Comparison of ENCODE assay signal across 13 mouse cellular contexts in the genomic region with DNA sequence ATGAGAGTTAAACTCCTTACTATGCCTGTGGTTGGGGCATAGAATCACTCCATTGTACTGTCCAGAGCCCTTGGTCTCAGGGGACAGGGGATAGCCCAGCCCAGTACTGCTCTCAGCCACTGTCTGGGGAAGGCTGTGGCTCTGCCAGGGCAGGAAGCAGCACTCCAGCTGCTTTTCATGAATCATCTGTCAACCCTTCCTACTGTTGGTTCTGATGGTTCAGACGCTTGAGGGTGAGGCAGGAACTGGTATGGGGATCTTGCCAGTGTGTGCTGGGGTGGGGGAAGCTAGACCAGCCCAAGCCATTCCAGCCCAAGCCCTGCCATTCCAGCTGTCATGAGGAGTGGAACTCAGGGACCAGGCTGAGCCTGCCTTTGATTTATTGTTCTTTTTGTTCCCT.
A peak's percentile ranks its signal among the peaks of the same experiment; 100 is the strongest.
DNase-seq lines count a peak whose midpoint lies in the region; ATAC-seq and TF ChIP-seq lines count a peak whose summit lies in the region.
"Had no signal": no experiment of that assay in that cellular context is flagged by ENCODE, and none has a peak within 500 bp of the region (broad histone marks: within the 10 kb centered on the region; RNA-seq: fewer than 3 reads in every experiment).

No protein-coding gene starts in this region.

- 43% methylated on average over 1 of the region's 1 CpGs for WGBS in neural tube, embryonic 13.5 days
- 45% methylated on average over 1 of the region's 1 CpGs for WGBS in kidney, postnatal 0 days

- no peaks in the 10 kb centered on the region for H3K36me3 ChIP-seq in neural tube, embryonic 13.5 days
- no peaks in the 10 kb centered on the region for H3K36me3 ChIP-seq in kidney, postnatal 0 days (ENCODE audit: insufficient read depth, low read length)
- H3K36me3 ChIP-seq: liver, embryonic 12.5 days had no signal

- no peaks in the 10 kb centered on the region for H3K27me3 ChIP-seq in neural tube, embryonic 13.5 days
- H3K27me3 ChIP-seq in kidney, postnatal 0 days (ENCODE audit: insufficient read depth, low read length): no peaks in the 10 kb centered on the region
- H3K27me3 ChIP-seq: liver, embryonic 12.5 days had no signal

- peaks cover 84% of the 10 kb centered on the region for H3K4me1 ChIP-seq in neural tube, embryonic 13.5 days (replicated peaks)
- H3K4me1 ChIP-seq in kidney, postnatal 0 days (replicated peaks; ENCODE audit: insufficient read depth, low read length): no peaks in the 10 kb centered on the region
- H3K4me1 ChIP-seq: liver, embryonic 12.5 days had no signal

- TF ChIP-seq CTCF in kidney, postnatal 0 days (IDR thresholded peaks at IDR 0.05; ENCODE audit: low read depth): no peak

- ATAC-seq in neural tube, embryonic 13.5 days (ENCODE audit: low read depth): no peak
- no peak for ATAC-seq in kidney, postnatal 0 days (replicated peaks; ENCODE audit: low FRiP score, low read depth)
- ATAC-seq: activated CD4-positive, CD25-positive, alpha-beta regulatory T cell, adult 4 months; forebrain, postnatal 0 days; liver, embryonic 12.5 days had no signal

- no peak overlapping the region for H3K4me2 ChIP-seq in neural tube, embryonic 13.5 days
- H3K4me2 ChIP-seq in kidney, postnatal 0 days (ENCODE audit: low read length): no peak overlapping the region
- H3K4me2 ChIP-seq: hindbrain, embryonic 14.5 days; liver, embryonic 12.5 days had no signal

- H3K9ac ChIP-seq in neural tube, embryonic 13.5 days: no peak overlapping the region
- H3K9ac ChIP-seq in kidney, postnatal 0 days (ENCODE audit: low read depth, low read length): no peak overlapping the region
- H3K9ac ChIP-seq: forebrain, postnatal 0 days; hindbrain, embryonic 14.5 days; liver, embryonic 12.5 days had no signal

- H3K9me3 ChIP-seq in neural tube, embryonic 13.5 days: no peaks in the 10 kb centered on the region
- H3K9me3 ChIP-seq in kidney, postnatal 0 days (replicated peaks; ENCODE audit: low read length): no peaks in the 10 kb centered on the region
- H3K9me3 ChIP-seq: liver, embryonic 12.5 days had no signal

- peak; percentile 7 for DNase-seq in embryo, embryonic 10.5 days (ENCODE audit: low spot score)
- no peak for DNase-seq in embryo, embryonic 10 days (ENCODE audit: low spot score)
- no peak for DNase-seq in neural tube, embryonic 10.5 days (ENCODE audit: extremely low spot score, low spot score)
- peak; percentile 19 for DNase-seq in kidney, postnatal 0 days (ENCODE audit: low spot score)
- DNase-seq in gastrocnemius, adult 18-20 months (ENCODE audit: low spot score): no peak
- no peak for DNase-seq in thymus, postnatal 25 days
- no peak for DNase-seq in left cerebral cortex, postnatal 14 days (ENCODE audit: low spot score in 2 of 2)
- DNase-seq: forebrain, postnatal 0 days; thymus, postnatal 14 days had no signal

- intact Hi-C loops in left cerebral cortex, postnatal 14 days (cut with DNase I): no loop called here

- H3K27ac ChIP-seq in neural tube, embryonic 13.5 days (replicated peaks): 0 out of 2 replicates have a peak overlapping the region, but pooled peaks have one; percentile 10
- no peak overlapping the region for H3K27ac ChIP-seq in kidney, postnatal 0 days
- H3K27ac ChIP-seq: hindbrain, embryonic 14.5 days; liver, embryonic 12.5 days had no signal

- no peak overlapping the region for H3K4me3 ChIP-seq in neural tube, embryonic 13.5 days
- no peak overlapping the region for H3K4me3 ChIP-seq in kidney, postnatal 0 days (replicated peaks; ENCODE audit: low read depth, low read length)
- H3K4me3 ChIP-seq: liver, embryonic 12.5 days had no signal

Comparison
In these comparisons a context has a peak if more than half of its experiments do, and no peak if none do; other contexts are left out.
1. DNase-seq: peak in embryo, embryonic 10.5 days (single experiment) and kidney, postnatal 0 days (single experiment); none in embryo, embryonic 10 days (single experiment), neural tube, embryonic 10.5 days (single experiment), gastrocnemius, adult 18-20 months (single experiment), thymus, postnatal 25 days (single experiment) and left cerebral cortex, postnatal 14 days (0 of 2).